Mouse (Mus musculus): ENCODE data around the gene Tceal1. TPM values are rescaled to one million over a fixed set of nuclear protein-coding genes. Genes with fewer than 3 reads are reported as not detected.

Tceal1 gene
- polyA plus RNA-seq, 1 experiment = 1.1 TPM

DNA sequence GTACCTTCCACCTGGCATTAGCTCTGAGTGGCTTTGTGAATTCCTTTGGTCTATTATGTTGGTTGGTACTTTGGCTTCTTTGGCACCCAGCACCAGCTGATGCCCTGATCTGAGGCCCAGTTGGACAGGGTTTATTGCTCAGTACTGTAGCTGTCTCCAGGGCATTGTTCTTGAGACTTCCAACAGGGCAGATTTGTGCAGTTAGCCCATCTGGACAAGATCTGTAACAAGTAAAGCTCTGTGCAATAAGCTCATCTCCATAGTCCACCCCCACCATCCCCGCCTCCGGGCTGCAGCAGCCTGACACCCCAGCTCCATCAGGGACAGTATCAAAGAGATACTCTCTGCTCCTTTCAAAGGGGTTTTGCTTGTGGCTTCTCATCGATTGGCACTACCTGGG is 47.7 kb downstream of the Tceal1 start:
- no peaks in the 10 kb centered on the region for H3K27me3 ChIP-seq (ENCODE audit: control insufficient read depth, insufficient read depth, insufficient read length)
- no peaks in the 10 kb centered on the region for H3K79me2 ChIP-seq (ENCODE audit: control insufficient read depth, insufficient read depth)
- no peak overlapping the region for H3K4me3 ChIP-seq
- no peaks in the 10 kb centered on the region for H3K36me3 ChIP-seq (ENCODE audit: control insufficient read depth, insufficient read depth)
- no peak overlapping the region for H3ac ChIP-seq (ENCODE audit: control insufficient read depth, insufficient read length)
- no peak overlapping the region for H3K4me2 ChIP-seq (ENCODE audit: low read depth)
- no peak for TF ChIP-seq USF1 (IDR thresholded peaks at IDR 0.05; ENCODE audit: low read depth)
- no peak for TF ChIP-seq TCF12 (IDR thresholded peaks at IDR 0.05; ENCODE audit: insufficient read depth, poor library complexity, severe bottlenecking)
- TF ChIP-seq SRF (IDR thresholded peaks at IDR 0.05; ENCODE audit: control insufficient read depth, insufficient read length, low read depth) = no peak
- no peak for TF ChIP-seq CEBPB (IDR thresholded peaks at IDR 0.05; ENCODE audit: insufficient read depth, poor library complexity, severe bottlenecking)
- no peak for TF ChIP-seq MYOG (IDR thresholded peaks at IDR 0.05; ENCODE audit: control insufficient read depth in 1 of 3, insufficient read depth in 1 of 3, insufficient read length in 2 of 3, low read depth in 2 of 3)
- TF ChIP-seq MYOD1 (IDR thresholded peaks at IDR 0.05; ENCODE audit: control insufficient read depth in 1 of 3, insufficient read length in 2 of 3, low read depth in 2 of 3) = no peak
- TF ChIP-seq E2F4 (IDR thresholded peaks at IDR 0.05; ENCODE audit: insufficient read depth) = no peak
- TF ChIP-seq MAX (IDR thresholded peaks at IDR 0.05; ENCODE audit: low read depth) = no peak
- TF ChIP-seq TCF3 (IDR thresholded peaks at IDR 0.05; ENCODE audit: insufficient read length, low read depth) = no peak
- TF ChIP-seq POLR2A (IDR thresholded peaks at IDR 0.05; ENCODE audit: insufficient read length, low read depth) = no peak
- no peak for TF ChIP-seq POLR2AphosphoS2 (IDR thresholded peaks at IDR 0.05; ENCODE audit: insufficient read length, low read depth)
- no peak for TF ChIP-seq REST (IDR thresholded peaks at IDR 0.05; ENCODE audit: insufficient read depth, insufficient read length)

Other genes starting within 250 kb of the Tceal1 start
- gene Kir3dl1, start 190.0 kb upstream of the Tceal1 start, polyA plus RNA-seq (2012; fragmentation: generic; extraction: Trizol) = not detected
- gene Kir3dl2, start 163.9 kb upstream of the Tceal1 start, polyA plus RNA-seq (2012; fragmentation: generic; extraction: Trizol) = not detected
- 4.2 TPM for gene Tceal3, start 117.1 kb upstream of the Tceal1 start, polyA plus RNA-seq (2012; fragmentation: generic; extraction: Trizol)
- gene Morf4l2, start 35.7 kb downstream of the Tceal1 start, polyA plus RNA-seq (2012; fragmentation: generic; extraction: Trizol) = 202 TPM
- gene Glra4, start 72.2 kb downstream of the Tceal1 start, polyA plus RNA-seq (2012; fragmentation: generic; extraction: Trizol) = not detected
- gene Plp1, start 114.7 kb downstream of the Tceal1 start, polyA plus RNA-seq (2012; fragmentation: generic; extraction: Trizol) = 0.14 TPM
- gene Rab9b, start 160.8 kb downstream of the Tceal1 start, polyA plus RNA-seq (2012; fragmentation: generic; extraction: Trizol) = not detected
- not detected for gene H2bfm, start 219.3 kb downstream of the Tceal1 start, polyA plus RNA-seq (2012; fragmentation: generic; extraction: Trizol)

Measured in myocyte (in vitro differentiated cells).